Mouse (Mus musculus): Measurements from ENCODE around the gene Olfr1048.
"Not testable (repeated sequence)": the region's sequence is repeated elsewhere in the genome, so short reads cannot be mapped to it uniquely, and the experiment has no call there.

Olfr1048 gene

DNA sequence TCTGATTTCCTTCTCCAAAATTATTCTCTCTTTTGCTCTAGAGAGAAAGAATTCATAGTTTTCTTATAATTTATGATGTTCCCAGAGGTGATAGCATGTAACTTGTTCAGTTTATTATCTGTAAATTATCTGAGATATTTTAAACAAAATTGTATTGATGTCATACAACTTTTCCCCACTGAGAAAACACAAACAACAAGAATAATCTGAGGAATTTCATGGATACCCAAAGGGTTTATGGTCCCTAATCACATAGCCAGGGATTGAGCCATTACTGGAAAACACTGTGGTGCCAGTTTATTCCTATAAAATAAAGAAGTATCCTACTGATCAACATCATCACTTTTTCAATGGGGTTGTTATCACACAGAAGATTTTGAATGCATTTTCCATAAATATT, at the start of gene Olfr1048:
Gene Olfr1048, minus strand, starts transcription at position 101 of the 400 bp plus-strand sequence.
- no peak for DNase-seq

DNA sequence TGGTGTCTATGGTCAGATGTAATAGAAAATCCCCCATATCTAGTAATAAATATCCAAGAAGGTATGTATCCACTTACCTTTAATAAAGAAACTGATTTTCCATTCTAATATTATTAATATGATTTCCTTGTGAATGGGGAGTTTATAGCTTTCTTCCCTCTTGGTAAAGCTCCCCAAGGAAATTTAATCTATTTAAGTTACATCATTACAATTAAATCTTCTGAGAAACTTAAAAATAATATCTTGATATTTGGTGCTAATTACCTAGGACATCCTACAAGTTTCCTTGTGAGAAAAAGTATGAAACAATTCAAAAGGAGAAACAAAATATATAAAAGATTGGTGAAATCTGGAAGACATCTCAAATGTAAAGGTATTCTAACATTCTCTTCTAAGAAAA, 38.9 kb upstream of the Olfr1048 start, which contains the start of gene Olfr1051:
Gene Olfr1051, minus strand, starts transcription at position 101 of the 400 bp plus-strand sequence.
- not testable (repeated sequence) for DNase-seq

DNA sequence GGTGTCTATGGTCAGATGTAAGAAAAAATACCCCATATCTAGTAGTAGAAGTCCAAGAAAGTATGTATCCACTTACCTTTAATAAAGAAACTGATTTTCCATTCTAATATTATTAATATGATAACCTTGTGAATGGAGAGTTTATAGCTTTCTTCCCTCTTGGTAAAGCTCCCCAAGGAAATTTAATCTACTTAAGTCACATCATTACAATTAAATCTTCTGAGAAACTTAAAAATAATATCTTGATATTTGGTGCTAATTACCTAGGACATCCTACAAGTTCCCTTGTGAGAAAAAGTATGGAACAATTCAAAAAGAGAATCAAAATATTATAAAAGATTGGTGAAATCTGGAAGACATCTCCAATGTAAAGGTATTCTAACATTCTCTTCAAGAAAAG, 18.1 kb upstream of the Olfr1048 start, which contains the start of gene Olfr1049:
Gene Olfr1049, minus strand, starts transcription at position 101 of the 400 bp plus-strand sequence.
- DNase-seq: not testable (repeated sequence)

DNA sequence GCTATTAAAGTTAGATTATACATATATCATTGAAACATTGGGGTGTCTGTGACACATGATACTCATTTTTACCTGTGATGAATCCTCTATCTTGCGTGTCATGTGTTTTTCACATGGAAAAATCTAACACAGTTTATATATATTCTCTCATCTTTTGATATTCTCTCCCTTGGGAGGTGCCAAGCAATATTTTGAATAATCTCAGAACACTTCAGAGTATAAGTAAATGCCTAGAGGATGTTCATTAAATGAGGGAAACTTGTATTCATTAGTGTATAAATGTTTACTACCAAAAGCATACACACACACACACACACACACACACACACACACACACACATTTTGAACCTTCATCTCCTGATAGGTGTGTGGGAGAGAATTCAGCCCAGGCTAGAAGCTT, 8.8 kb downstream of the Olfr1048 start, which contains the start of gene Olfr1047:
Gene Olfr1047, minus strand, starts transcription at position 101 of the 400 bp plus-strand sequence.
- DNase-seq: no peak

DNA sequence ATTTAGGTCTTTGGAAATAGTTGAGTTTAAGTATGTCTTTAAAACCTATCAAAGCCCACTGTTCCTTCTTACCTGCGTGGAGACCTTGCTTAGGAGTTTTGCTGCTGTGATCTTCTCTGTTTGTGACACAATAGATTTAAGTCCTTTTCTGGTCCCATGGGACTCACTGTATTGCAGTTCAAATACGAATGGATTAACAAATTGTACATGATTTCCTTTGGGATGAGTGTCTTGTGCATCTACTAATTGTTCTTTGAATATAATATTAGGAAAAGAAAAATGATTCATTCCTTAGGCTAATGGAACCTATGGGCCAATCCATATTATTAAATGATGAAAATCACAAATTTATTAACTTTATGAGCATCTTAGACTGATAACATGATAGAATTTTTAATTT, 20.9 kb downstream of the Olfr1048 start, which contains the start of gene Olfr1046:
Gene Olfr1046, minus strand, starts transcription at position 101 of the 400 bp plus-strand sequence.
- no peak for DNase-seq

DNA sequence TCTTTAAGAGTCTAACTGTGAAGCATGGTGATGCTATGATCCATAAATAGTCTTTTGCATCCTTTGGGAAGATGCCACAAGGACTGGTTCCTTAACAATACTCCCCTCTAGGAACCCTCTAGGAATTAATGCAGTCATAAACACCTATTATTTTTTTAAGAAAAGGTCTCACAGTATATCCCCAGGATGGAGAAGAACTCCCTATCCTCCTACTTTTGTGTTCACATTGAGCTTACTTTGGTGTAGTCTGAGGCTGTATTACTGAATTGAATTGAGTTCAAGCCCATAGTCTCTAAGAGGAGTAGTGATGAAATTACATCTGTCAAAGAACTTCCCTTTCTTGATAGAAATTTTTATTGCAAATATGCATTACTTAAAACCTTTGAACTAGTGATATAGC, 37.2 kb downstream of the Olfr1048 start, which contains the start of gene Olfr1045:
Gene Olfr1045, minus strand, starts transcription at position 101 of the 400 bp plus-strand sequence.
- no peak for DNase-seq

DNA sequence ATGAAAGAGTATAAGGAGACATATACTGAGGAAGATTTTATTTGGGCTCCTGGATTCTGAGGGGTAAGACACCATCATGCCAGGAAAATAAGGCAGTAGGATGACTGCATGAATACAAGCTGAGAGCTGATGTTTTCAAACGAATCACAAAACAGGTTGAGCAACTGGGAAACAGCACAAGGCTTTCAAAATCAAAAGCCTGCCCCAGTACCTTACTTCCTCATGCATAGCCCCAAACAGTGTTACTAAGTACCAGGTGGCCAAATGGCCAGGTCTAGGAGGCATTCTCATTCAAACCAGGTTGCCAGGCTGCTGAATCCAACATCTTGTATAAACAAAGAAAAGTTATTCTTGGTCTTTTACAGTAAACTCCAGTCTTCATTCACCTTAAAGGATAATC, 44.2 kb downstream of the Olfr1048 start:
- no peak for DNase-seq

DNA sequence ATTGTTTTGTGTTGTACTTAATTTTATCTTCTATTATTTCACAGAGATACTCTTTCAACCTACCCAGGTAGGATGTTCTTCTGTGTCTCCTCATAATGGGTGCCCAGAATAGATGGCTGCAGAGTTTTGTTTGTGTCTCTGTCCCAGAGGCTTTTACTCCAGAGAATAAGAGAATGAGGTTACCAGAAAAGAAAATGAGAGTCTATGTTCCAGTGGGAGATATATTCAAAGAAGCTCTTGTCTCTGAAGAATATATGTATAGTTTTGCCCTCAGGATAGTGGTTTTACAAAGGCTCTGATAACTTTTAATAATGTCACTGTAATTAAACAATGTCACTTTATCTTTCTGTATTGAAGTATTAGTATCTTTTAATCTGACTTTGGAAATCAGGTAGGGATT, 54.5 kb downstream of the Olfr1048 start, which contains the start of gene Olfr52:
Gene Olfr52, minus strand, starts transcription at position 101 of the 400 bp plus-strand sequence.
- DNase-seq: no peak
